Mouse (Mus musculus): Measurements from ENCODE around the gene Nos3. TPM values are rescaled to one million over a fixed set of nuclear protein-coding genes. Genes with fewer than 3 reads are reported as not detected.
A peak's percentile ranks its signal among the peaks of the same experiment; 100 is the strongest.

The Nos3 gene
- 10 to 100 TPM; 39.5 to 40.6 TPM for total RNA-seq (2021)

GRCm38 (mm10) chr5:24364508-24364907, at the start of gene Nos3:
Gene Nos3 (plus strand): TSS chr5:24364810.
- DNase-seq: peak; percentile 77

GRCm38 (mm10) chr5:24319776-24320466, 44.7 kb upstream of the Nos3 start:
- DNase-seq: no peak

DNA sequence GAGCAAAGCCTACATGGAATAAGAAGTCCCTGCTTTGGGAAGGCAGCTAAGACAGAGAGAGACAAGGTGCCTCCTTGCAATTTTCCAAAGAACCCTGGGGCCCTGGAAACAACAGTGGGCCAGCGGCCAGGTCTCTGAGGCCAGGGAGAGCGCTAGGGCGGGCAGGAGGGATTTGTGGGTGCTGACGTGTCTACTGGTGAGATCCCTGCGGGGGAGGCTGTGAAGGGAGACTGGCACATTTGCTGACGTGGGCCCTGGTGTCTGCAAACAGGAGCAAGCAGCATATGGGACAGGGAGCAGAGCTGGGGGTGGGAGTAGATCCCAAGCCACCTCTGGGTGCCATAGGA, 44.2 kb upstream of the Nos3 start:
- peak; percentile 76 for DNase-seq

DNA sequence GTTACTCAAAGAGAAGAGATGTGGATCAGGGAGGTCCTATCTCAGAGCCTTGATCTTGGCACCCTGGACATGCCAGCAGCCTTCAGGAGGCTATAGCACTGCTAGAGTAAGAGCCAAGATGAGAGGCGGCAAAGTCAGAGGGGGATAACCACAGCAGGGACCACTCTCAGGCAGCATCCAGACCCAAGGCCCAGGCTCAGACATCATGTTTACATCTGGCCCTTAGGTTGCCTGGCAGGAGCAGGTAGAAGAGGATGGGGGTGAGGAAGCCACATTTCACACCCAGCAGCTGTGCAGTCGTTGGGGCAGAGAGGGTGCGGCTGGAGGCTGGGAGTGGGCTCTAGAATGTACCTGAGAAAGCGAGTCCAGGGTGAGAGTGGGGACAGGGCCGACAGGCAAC, 43.7 kb upstream of the Nos3 start:
- no peak for DNase-seq

GRCm38 (mm10) chr5:24321711-24322682, 42.6 kb upstream of the Nos3 start:
- no peak for DNase-seq

- DNase-seq: no peak
Measured at GRCm38 (mm10) chr5:24325251-24325650, 39.4 kb upstream of the Nos3 start.

- peak; percentile 18 for DNase-seq
Measured at GRCm38 (mm10) chr5:24326166-24326841, 38.3 kb upstream of the Nos3 start.

DNA sequence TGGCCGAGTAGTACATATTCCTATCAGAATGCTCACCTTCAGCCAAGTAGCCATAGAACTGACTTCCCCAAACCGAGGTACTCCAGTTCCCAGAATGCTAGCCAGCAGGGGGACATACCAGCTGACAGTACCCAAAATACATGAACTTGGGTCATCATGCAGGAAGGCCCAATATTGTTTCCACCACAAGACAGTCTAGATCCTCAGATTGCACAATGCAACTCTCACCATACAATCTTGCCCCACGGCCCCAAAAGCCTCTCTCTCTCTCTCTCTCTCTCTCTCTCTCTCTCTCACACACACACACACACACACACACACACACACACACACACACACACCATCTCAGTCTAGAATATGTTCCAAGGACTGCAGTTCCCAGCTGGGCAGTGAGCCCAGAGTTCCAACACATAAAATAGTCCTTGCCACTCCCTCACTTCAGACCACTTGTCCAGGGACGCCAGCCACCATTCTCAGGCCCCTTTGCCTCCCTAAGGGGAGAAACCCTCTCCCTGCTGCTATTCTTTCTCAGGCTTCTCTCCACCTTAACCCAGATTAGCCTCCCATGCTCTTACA, 37.7 kb upstream of the Nos3 start:
- peak; percentile 80 for DNase-seq

DNA sequence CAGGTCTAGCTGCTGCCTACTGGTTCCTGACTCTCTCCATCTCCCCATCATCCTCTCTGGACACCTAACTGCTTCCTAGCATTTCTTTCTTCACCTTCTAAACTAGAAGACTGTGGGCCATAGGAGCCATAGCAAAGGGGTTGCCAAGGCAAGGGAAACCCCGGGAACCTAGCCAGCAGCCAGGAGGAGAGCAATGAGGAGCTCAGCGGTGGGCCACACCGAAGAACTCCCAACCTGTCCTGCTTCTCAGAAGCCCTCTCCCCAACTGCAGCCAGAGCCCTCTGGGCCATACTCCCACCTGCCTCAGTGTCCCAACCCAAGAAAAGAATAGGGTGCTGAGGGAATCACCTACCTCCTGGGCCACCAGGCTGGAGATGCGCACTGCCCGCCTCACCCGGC, 35.8 kb upstream of the Nos3 start:
- peak; percentile 57 for DNase-seq

- DNase-seq: peak; percentile 90
Measured at GRCm38 (mm10) chr5:24329212-24329964, 35.2 kb upstream of the Nos3 start.

GRCm38 (mm10) chr5:24329965-24330298, 34.7 kb upstream of the Nos3 start:
- DNase-seq: no peak

DNA sequence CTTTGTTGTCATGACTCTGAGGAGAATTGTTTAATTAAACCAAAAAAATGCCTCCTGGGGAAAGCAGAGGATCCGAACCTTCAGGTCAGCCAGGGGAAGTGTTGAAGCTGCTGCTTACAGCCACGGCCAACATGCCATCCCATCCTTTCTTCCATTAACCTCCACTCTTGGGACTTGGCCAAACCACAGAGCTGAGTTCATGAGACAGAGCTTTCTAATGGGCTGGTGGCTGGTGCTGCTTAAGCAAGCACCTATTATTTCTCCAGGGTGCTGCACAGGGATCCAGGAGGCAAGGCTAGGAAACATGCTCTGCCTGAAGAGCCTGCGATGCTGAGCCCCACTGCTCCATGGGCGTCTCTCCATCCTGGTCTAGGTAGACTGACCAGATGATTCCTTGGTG, 32.2 kb upstream of the Nos3 start:
- no peak for DNase-seq

DNA sequence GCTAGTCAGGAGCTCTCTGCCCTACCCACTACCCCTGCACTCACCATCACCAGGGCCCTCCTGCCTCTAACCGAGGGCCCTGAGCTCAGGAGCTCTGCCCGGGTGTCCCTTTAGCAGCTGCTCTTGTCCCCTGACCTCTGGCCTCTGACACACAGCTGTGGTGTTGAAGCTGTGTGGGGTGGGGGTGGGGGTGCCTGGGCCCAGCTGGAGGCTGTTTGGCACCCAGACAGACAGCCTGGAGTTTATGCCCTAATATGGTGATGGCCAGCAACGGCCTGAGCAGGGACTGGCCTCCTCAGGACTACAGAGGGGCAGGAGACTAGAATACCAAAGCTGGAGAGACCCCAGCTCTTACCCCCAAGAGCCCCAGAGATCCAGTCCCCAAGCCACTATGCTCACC, 29.9 kb upstream of the Nos3 start:
- no peak for DNase-seq

DNA sequence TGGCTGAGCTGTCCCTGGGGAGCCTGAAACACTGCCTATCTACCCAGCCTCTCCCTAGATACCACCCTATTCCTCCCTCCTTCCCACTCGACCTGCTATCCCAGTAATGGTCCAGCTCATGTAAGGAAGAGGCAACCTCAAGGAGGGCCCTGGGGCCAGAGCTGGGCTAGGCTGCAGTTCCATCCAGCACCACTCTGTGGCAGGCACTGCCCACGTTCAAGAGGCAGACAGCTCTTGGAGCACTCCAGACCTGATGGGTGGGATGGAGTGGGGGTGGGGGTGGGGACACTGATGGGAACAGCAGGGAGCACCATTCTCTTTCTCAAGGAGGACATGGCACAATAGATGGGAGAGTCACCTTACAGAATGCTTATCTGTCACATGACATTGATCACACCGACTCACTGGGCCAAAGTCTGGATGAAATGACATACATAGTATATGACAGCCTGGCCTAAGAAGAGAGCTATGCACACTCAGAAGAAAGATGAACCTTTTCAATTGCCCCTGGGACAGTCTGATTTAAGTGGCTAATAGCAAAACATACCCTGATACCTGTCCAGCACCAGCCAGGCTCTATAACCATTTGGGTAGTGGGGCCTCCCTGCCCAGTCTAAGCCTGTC, 28.6 kb upstream of the Nos3 start:
- peak; percentile 84 for DNase-seq

DNA sequence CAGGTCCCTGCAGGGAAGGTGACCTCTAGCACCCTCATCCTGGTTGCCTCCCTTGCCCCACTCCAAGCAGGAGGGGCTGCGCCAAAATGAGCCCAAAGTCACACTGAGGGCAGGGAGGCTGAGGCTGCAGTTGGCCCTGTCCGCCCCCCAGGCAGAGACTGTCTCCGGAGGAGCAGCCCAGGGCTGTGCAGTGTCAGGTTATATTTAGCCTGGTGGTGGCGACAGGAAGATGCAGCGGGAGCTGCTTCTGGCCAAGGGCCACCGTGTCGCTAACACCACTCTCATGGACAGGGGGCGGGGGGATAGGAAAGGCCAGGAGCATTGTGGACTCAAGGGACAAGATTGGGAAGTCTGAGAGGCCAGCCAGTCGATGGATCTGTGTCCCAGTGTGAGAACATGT, 27.2 kb upstream of the Nos3 start:
- DNase-seq: peak; percentile 84

- DNase-seq: no peak
Measured at GRCm38 (mm10) chr5:24337821-24338220, 26.8 kb upstream of the Nos3 start.

- no peak for DNase-seq
Measured at GRCm38 (mm10) chr5:24342205-24342963, 22.2 kb upstream of the Nos3 start.

DNA sequence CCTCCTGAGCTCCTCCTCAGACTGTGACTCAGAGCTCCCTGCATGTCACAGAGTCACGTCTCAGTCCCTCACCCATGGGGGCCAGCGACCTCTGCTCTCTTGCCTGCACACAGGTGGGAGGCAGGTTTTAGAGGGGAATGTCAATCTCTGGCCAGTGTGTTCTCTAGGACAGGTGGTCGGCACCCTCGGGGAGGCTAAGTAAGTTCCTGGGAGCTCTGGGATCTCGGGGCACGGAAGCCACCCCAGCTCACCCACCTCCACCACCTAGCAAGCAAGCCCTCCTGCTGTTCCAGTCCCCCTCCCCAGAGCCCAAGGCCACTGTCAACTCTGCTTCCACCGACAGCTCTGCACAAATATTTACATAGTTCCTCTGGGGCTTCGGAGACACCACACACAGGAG, 21.6 kb upstream of the Nos3 start:
- no peak for DNase-seq

- no peak for DNase-seq
Measured at GRCm38 (mm10) chr5:24343379-24343778, 21.2 kb upstream of the Nos3 start.

DNA sequence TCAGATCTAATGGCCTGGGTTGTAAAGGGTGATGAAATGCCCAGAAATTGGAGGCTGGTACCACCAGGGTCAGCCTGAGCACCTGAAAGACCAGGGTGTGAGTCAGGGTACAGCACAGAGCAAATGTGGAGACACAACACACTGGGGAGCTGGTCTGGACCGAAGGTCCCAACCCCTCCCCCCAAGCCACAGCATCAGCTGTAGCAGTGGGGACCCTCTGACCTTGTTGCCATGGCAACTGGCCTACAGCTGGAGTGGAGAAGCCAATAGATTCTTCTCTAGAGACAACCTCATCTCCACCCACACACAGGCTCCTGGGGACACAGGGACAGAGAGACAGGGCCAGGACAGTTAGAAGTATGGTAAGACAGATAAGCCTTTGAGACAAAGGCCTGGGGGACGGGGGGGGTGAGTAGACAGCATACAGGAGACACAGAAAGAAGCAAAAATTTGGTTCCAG, 20.6 kb upstream of the Nos3 start:
- no peak for DNase-seq

All from heart, postnatal 4 days (tissue).